Mouse (Mus musculus): ENCODE measurements around the gene Myl9. TPM values are rescaled to one million over a fixed set of nuclear protein-coding genes. Genes with fewer than 3 reads are reported as not detected.
A peak's percentile ranks its signal among the peaks of the same experiment; 100 is the strongest.

Gene Myl9
- polyA plus RNA-seq, 1 experiment from 2014 or later: 1,258 TPM

GRCm38 (mm10) chr2:156737976-156738375 lies 37.2 kb upstream of the Myl9 start:
- 70% methylated on average over 7 of the region's 7 CpGs for WGBS
- peaks cover 42% of the 10 kb centered on the region for H3K4me1 ChIP-seq (ENCODE audit: control insufficient read depth, insufficient read depth, low read length)
- peak; percentile 45 for ATAC-seq

GRCm38 (mm10) chr2:156741265-156741664 lies 34.0 kb upstream of the Myl9 start:
- H3K4me1 ChIP-seq (ENCODE audit: control insufficient read depth, insufficient read depth, low read length): peaks cover 33% of the 10 kb centered on the region
- H3K9ac ChIP-seq (ENCODE audit: low read depth, low read length): 0 out of 2 replicates have a peak overlapping the region, but pooled peaks have one; percentile 14
- H3K4me2 ChIP-seq (ENCODE audit: low read depth, low read length): no peak overlapping the region
- H3K9me3 ChIP-seq (ENCODE audit: control insufficient read depth, low read length): no peaks in the 10 kb centered on the region
- H3K4me3 ChIP-seq (ENCODE audit: low read length): no peak overlapping the region
- no peaks in the 10 kb centered on the region for H3K27me3 ChIP-seq (replicated peaks; ENCODE audit: control insufficient read depth, insufficient read depth, low read length)
- WGBS: 64% methylated on average over 9 of the region's 9 CpGs
- 0 out of 2 replicates have a peak, but pooled peaks cover 3% of the 10 kb centered on the region for H3K36me3 ChIP-seq (ENCODE audit: control insufficient read depth, insufficient read depth, low read length)
- peak; percentile 14; the same call in 1 of the 2 replicates for ATAC-seq
- no peak overlapping the region for H3K27ac ChIP-seq (ENCODE audit: low read length)

More at GRCm38 (mm10) chr2:156737976-156738375, 37.2 kb upstream of the Myl9 start:
- H3K4me2 ChIP-seq (ENCODE audit: low read depth, low read length): no peak overlapping the region
- no peak overlapping the region for H3K27ac ChIP-seq (ENCODE audit: low read length)
- no peak overlapping the region for H3K4me3 ChIP-seq (ENCODE audit: low read length)
- no peaks in the 10 kb centered on the region for H3K36me3 ChIP-seq (ENCODE audit: control insufficient read depth, insufficient read depth, low read length)
- no peak overlapping the region for H3K9ac ChIP-seq (ENCODE audit: low read depth, low read length)
- no peaks in the 10 kb centered on the region for H3K27me3 ChIP-seq (replicated peaks; ENCODE audit: control insufficient read depth, insufficient read depth, low read length)
- H3K9me3 ChIP-seq (ENCODE audit: control insufficient read depth, low read length): no peaks in the 10 kb centered on the region

- ATAC-seq: no peak
- 40% methylated on average over 4 of the region's 4 CpGs for WGBS
Observed at GRCm38 (mm10) chr2:156741998-156742397, 33.2 kb upstream of the Myl9 start.

GRCm38 (mm10) chr2:156743248-156743647 lies 32.0 kb upstream of the Myl9 start:
- 50% methylated on average over 3 of the region's 3 CpGs for WGBS
- Histone ChIP-seq H3K27ac (ENCODE audit: low read length) (no peak overlapping the region), H3K4me1 (ENCODE audit: control insufficient read depth, insufficient read depth, low read length) (peaks cover 26% of the 10 kb centered on the region), H3K4me2 (ENCODE audit: low read depth, low read length) (no peak overlapping the region), H3K9me3 (ENCODE audit: control insufficient read depth, low read length) (no peaks in the 10 kb centered on the region), H3K36me3 (ENCODE audit: control insufficient read depth, insufficient read depth, low read length) (0 out of 2 replicates have a peak, but pooled peaks cover 3% of the 10 kb centered on the region), H3K27me3 (replicated peaks; ENCODE audit: control insufficient read depth, insufficient read depth, low read length) (no peaks in the 10 kb centered on the region), H3K4me3 (ENCODE audit: low read length) (no peak overlapping the region), H3K9ac (ENCODE audit: low read depth, low read length) (no peak overlapping the region)
- peak; percentile 65 for ATAC-seq

More at GRCm38 (mm10) chr2:156741998-156742397, 33.2 kb upstream of the Myl9 start:
- Histone ChIP-seq H3K4me1 (ENCODE audit: control insufficient read depth, insufficient read depth, low read length) (peaks cover 26% of the 10 kb centered on the region), H3K27ac (ENCODE audit: low read length) (no peak overlapping the region), H3K36me3 (ENCODE audit: control insufficient read depth, insufficient read depth, low read length) (0 out of 2 replicates have a peak, but pooled peaks cover 3% of the 10 kb centered on the region), H3K27me3 (replicated peaks; ENCODE audit: control insufficient read depth, insufficient read depth, low read length) (no peaks in the 10 kb centered on the region), H3K4me2 (ENCODE audit: low read depth, low read length) (no peak overlapping the region), H3K9ac (ENCODE audit: low read depth, low read length) (0 out of 2 replicates have a peak overlapping the region, but pooled peaks have one; percentile 6), H3K4me3 (ENCODE audit: low read length) (no peak overlapping the region), H3K9me3 (ENCODE audit: control insufficient read depth, low read length) (no peaks in the 10 kb centered on the region)

GRCm38 (mm10) chr2:156744414-156744813 lies 30.8 kb upstream of the Myl9 start:
- Histone ChIP-seq H3K9me3 (ENCODE audit: control insufficient read depth, low read length) (no peaks in the 10 kb centered on the region), H3K27ac (ENCODE audit: low read length) (no peak overlapping the region), H3K27me3 (replicated peaks; ENCODE audit: control insufficient read depth, insufficient read depth, low read length) (no peaks in the 10 kb centered on the region), H3K4me3 (ENCODE audit: low read length) (no peak overlapping the region), H3K9ac (ENCODE audit: low read depth, low read length) (no peak overlapping the region), H3K36me3 (ENCODE audit: control insufficient read depth, insufficient read depth, low read length) (0 out of 2 replicates have a peak, but pooled peaks cover 3% of the 10 kb centered on the region), H3K4me1 (ENCODE audit: control insufficient read depth, insufficient read depth, low read length) (peaks cover 26% of the 10 kb centered on the region), H3K4me2 (ENCODE audit: low read depth, low read length) (no peak overlapping the region)
- 83% methylated on average over 5 of the region's 5 CpGs for WGBS
- no peak for ATAC-seq

- 89% methylated on average over 3 of the region's 3 CpGs for WGBS
- peaks cover 9% of the 10 kb centered on the region for H3K4me1 ChIP-seq (ENCODE audit: control insufficient read depth, insufficient read depth, low read length)
- no peaks in the 10 kb centered on the region for H3K27me3 ChIP-seq (replicated peaks; ENCODE audit: control insufficient read depth, insufficient read depth, low read length)
- no peak overlapping the region for H3K4me2 ChIP-seq (ENCODE audit: low read depth, low read length)
- no peak overlapping the region for H3K4me3 ChIP-seq (ENCODE audit: low read length)
- no peak for ATAC-seq
- no peaks in the 10 kb centered on the region for H3K9me3 ChIP-seq (ENCODE audit: control insufficient read depth, low read length)
- peaks cover 5% of the 10 kb centered on the region; the same call in 1 of the 2 replicates for H3K36me3 ChIP-seq (ENCODE audit: control insufficient read depth, insufficient read depth, low read length)
- H3K27ac ChIP-seq (ENCODE audit: low read length): no peak overlapping the region
- H3K9ac ChIP-seq (ENCODE audit: low read depth, low read length): no peak overlapping the region
Observed at GRCm38 (mm10) chr2:156747315-156747714, 27.9 kb upstream of the Myl9 start.

GRCm38 (mm10) chr2:156749687-156750086 lies 25.5 kb upstream of the Myl9 start:
- Histone ChIP-seq H3K9ac (ENCODE audit: low read depth, low read length) (no peak overlapping the region), H3K4me2 (ENCODE audit: low read depth, low read length) (no peak overlapping the region), H3K36me3 (ENCODE audit: control insufficient read depth, insufficient read depth, low read length) (peaks cover 6% of the 10 kb centered on the region; the same call in 1 of the 2 replicates), H3K4me1 (ENCODE audit: control insufficient read depth, insufficient read depth, low read length) (no peaks in the 10 kb centered on the region), H3K4me3 (ENCODE audit: low read length) (no peak overlapping the region), H3K27me3 (replicated peaks; ENCODE audit: control insufficient read depth, insufficient read depth, low read length) (no peaks in the 10 kb centered on the region), H3K9me3 (ENCODE audit: control insufficient read depth, low read length) (no peaks in the 10 kb centered on the region), H3K27ac (ENCODE audit: low read length) (no peak overlapping the region)
- no peak for ATAC-seq
- WGBS: 88% methylated on average over 8 of the region's 8 CpGs

GRCm38 (mm10) chr2:156756937-156757336 lies 18.3 kb upstream of the Myl9 start:
- Histone ChIP-seq H3K27me3 (replicated peaks; ENCODE audit: control insufficient read depth, insufficient read depth, low read length) (no peaks in the 10 kb centered on the region), H3K9me3 (ENCODE audit: control insufficient read depth, low read length) (0 out of 2 replicates have a peak, but pooled peaks cover 3% of the 10 kb centered on the region), H3K4me2 (ENCODE audit: low read depth, low read length) (no peak overlapping the region), H3K27ac (ENCODE audit: low read length) (no peak overlapping the region), H3K4me3 (ENCODE audit: low read length) (no peak overlapping the region), H3K36me3 (ENCODE audit: control insufficient read depth, insufficient read depth, low read length) (peaks cover 27% of the 10 kb centered on the region), H3K9ac (ENCODE audit: low read depth, low read length) (no peak overlapping the region), H3K4me1 (ENCODE audit: control insufficient read depth, insufficient read depth, low read length) (no peaks in the 10 kb centered on the region)
- WGBS: 95% methylated on average over 9 of the region's 9 CpGs
- no peak for ATAC-seq

- no peaks in the 10 kb centered on the region for H3K27me3 ChIP-seq (replicated peaks; ENCODE audit: control insufficient read depth, insufficient read depth, low read length)
- no peak overlapping the region for H3K9ac ChIP-seq (ENCODE audit: low read depth, low read length)
- no peak overlapping the region for H3K4me2 ChIP-seq (ENCODE audit: low read depth, low read length)
- ATAC-seq: 0 out of 2 replicates have a peak, but pooled peaks have one; percentile 45
- H3K36me3 ChIP-seq (ENCODE audit: control insufficient read depth, insufficient read depth, low read length): peaks cover 30% of the 10 kb centered on the region
- H3K9me3 ChIP-seq (ENCODE audit: control insufficient read depth, low read length): 0 out of 2 replicates have a peak, but pooled peaks cover 3% of the 10 kb centered on the region
- H3K4me3 ChIP-seq (ENCODE audit: low read length): no peak overlapping the region
- peaks cover 5% of the 10 kb centered on the region; the same call in 1 of the 2 replicates for H3K4me1 ChIP-seq (ENCODE audit: control insufficient read depth, insufficient read depth, low read length)
- WGBS: 86% methylated on average over 5 of the region's 5 CpGs
- no peak overlapping the region for H3K27ac ChIP-seq (ENCODE audit: low read length)
Observed at GRCm38 (mm10) chr2:156760843-156761505, 14.2 kb upstream of the Myl9 start.

Data from intestine, embryonic 16.5 days (tissue).